In genomic region chr1:178447036-178447435, GRCm38 (mm10) we compare ENCODE assay signal across 22 mouse cellular contexts. TPM values are rescaled to one million over a fixed set of nuclear protein-coding genes. Genes with fewer than 3 reads are reported as not detected.
DNase-seq lines count a peak whose midpoint lies in the region; ATAC-seq and TF ChIP-seq lines count a peak whose summit lies in the region.
"Had no signal": no experiment of that assay in that cellular context is flagged by ENCODE, and none has a peak within 500 bp of the region (broad histone marks: within the 10 kb centered on the region; RNA-seq: fewer than 3 reads in every experiment).

No protein-coding gene starts in this region.

- no peaks in the 10 kb centered on the region for H3K36me3 ChIP-seq in liver, embryonic 13.5 days
- no peaks in the 10 kb centered on the region for H3K36me3 ChIP-seq in liver, postnatal 0 days (replicated peaks; ENCODE audit: insufficient read depth, low read length)
- H3K36me3 ChIP-seq: embryonic facial prominence, embryonic 10.5 days; embryonic facial prominence, embryonic 12.5 days had no signal

- no peak overlapping the region for H3K9ac ChIP-seq in liver, embryonic 13.5 days
- H3K9ac ChIP-seq in liver, postnatal 0 days (replicated peaks): no peak overlapping the region
- H3K9ac ChIP-seq: embryonic facial prominence, embryonic 12.5 days; forebrain, embryonic 13.5 days had no signal

- H3K4me3 ChIP-seq in liver, embryonic 13.5 days (replicated peaks): no peak overlapping the region
- no peak overlapping the region for H3K4me3 ChIP-seq in liver, postnatal 0 days (ENCODE audit: low read depth, low read length)
- H3K4me3 ChIP-seq: embryonic facial prominence, embryonic 10.5 days; embryonic facial prominence, embryonic 12.5 days; forebrain, embryonic 13.5 days had no signal

- peak; percentile 80 for TF ChIP-seq EP300 in liver, postnatal 0 days (IDR thresholded peaks at IDR 0.05; ENCODE audit: low read depth)

- no peak for TF ChIP-seq CTCF in liver, postnatal 0 days (IDR thresholded peaks at IDR 0.05; ENCODE audit: low read depth)

- WGBS in liver, embryonic 13.5 days (ENCODE audit: insufficient replicate concordance): 31% methylated on average over 1 of the region's 1 CpGs
- 57% methylated on average over 1 of the region's 1 CpGs for WGBS in liver, postnatal 0 days (ENCODE audit: insufficient replicate concordance)

- no peaks in the 10 kb centered on the region for H3K9me3 ChIP-seq in liver, embryonic 13.5 days (replicated peaks)
- H3K9me3 ChIP-seq in liver, postnatal 0 days (ENCODE audit: low read length): no peaks in the 10 kb centered on the region
- H3K9me3 ChIP-seq: embryonic facial prominence, embryonic 10.5 days; embryonic facial prominence, embryonic 12.5 days; forebrain, embryonic 13.5 days had no signal

- no peak overlapping the region for H3K4me2 ChIP-seq in liver, embryonic 13.5 days
- no peak overlapping the region for H3K4me2 ChIP-seq in liver, postnatal 0 days (ENCODE audit: low read depth, low read length)
- H3K4me2 ChIP-seq: embryonic facial prominence, embryonic 12.5 days; forebrain, embryonic 13.5 days had no signal

- peaks cover 40% of the 10 kb centered on the region for H3K4me1 ChIP-seq in liver, embryonic 13.5 days (replicated peaks)
- H3K4me1 ChIP-seq in liver, postnatal 0 days (ENCODE audit: insufficient read depth): peaks cover 7% of the 10 kb centered on the region; the same call in 1 of the 2 replicates
- H3K4me1 ChIP-seq: embryonic facial prominence, embryonic 10.5 days; embryonic facial prominence, embryonic 12.5 days; forebrain, embryonic 13.5 days had no signal

- no peak overlapping the region for H3K27ac ChIP-seq in liver, embryonic 13.5 days
- no peak overlapping the region for H3K27ac ChIP-seq in liver, postnatal 0 days (ENCODE audit: low read depth)
- H3K27ac ChIP-seq: embryonic facial prominence, embryonic 10.5 days; embryonic facial prominence, embryonic 12.5 days; forebrain, embryonic 13.5 days had no signal

- no peak for DNase-seq in liver, embryonic 13.5 days
- DNase-seq in liver: no peak
- DNase-seq in c-Kit-positive CD71-positive TER-119-positive erythroid progenitor cells, embryonic 14.5 days (ENCODE audit: low spot score): peak; percentile 31
- no peak for DNase-seq in liver, postnatal 0 days
- no peak for DNase-seq in spleen, postnatal 10 days (ENCODE audit: low spot score in 2 of 2)
- no peak for DNase-seq in adrenal gland, postnatal 25 days
- no peak for DNase-seq in adrenal gland, postnatal 10 days
- DNase-seq: adrenal gland, adult 8-10 months; adrenal gland, postnatal 36 days; cerebellum, adult 11 months; cerebellum, adult 18-20 months; cerebellum, adult 8-10 months; cerebellum, adult 9-11 months; cerebellum, postnatal 14 days; cerebellum, postnatal 36 days had no signal

- peak; percentile 34; the same call in 1 of the 2 replicates for ATAC-seq in liver, embryonic 13.5 days (ENCODE audit: low read depth)
- no peak for ATAC-seq in liver, postnatal 0 days
- peak; percentile 47 for ATAC-seq in megakaryocyte-erythroid progenitor cell, adult 5-6 weeks (replicated peaks; ENCODE audit: low FRiP score, low TSS enrichment, poor library complexity, severe bottlenecking)
- ATAC-seq: activated CD4-positive, CD25-positive, alpha-beta regulatory T cell, adult 4 months; forebrain, embryonic 13.5 days; forebrain, embryonic 16.5 days; Patski had no signal

- H3K27me3 ChIP-seq in liver, embryonic 13.5 days: no peaks in the 10 kb centered on the region
- no peaks in the 10 kb centered on the region for H3K27me3 ChIP-seq in liver, postnatal 0 days (ENCODE audit: insufficient read depth, low read length)
- H3K27me3 ChIP-seq: embryonic facial prominence, embryonic 12.5 days; forebrain, embryonic 13.5 days; Patski had no signal

RNA-seq across cellular contexts. Expression of gene Efcab2, which starts 41.2 kb away (rescaled TPM):
- polyA plus RNA-seq in liver, embryonic 13.5 days (2015; fragmentation: Nextera tagmentation; extraction: Ambion mirVana): 3.4 and 4.9 TPM in 2 replicates
- polyA plus RNA-seq in liver, postnatal 0 days (2015; fragmentation: Nextera tagmentation; extraction: Ambion mirVana): 2.0 and 2.3 TPM in 2 replicates
- total RNA-seq in megakaryocyte-erythroid progenitor cell, adult 5-6 weeks (2014; fragmentation: Nextera tagmentation): 1.8 and 1.9 TPM in 2 replicates
- total RNA-seq in megakaryocyte-erythroid progenitor cell, adult 5-6 weeks (2017): 4.4 and 6.3 TPM in 2 replicates
- total RNA-seq in adrenal gland, postnatal 25 days (2021): 2.3 and 4.5 TPM in 2 replicates
- 1 to 10 TPM; 2.8 to 4.6 TPM for total RNA-seq in adrenal gland, postnatal 10 days (2021)
